Mouse (Mus musculus): ENCODE data around the gene Uchl1.

Gene Uchl1

GRCm38 (mm10) chr5:66675983-66676382 lies at the start of gene Uchl1:
Gene Uchl1 (plus strand): TSS chr5:66676091.
- CTCF ChIA-PET, result no interaction called here

GRCm38 (mm10) chr5:66627805-66628204 lies 48.1 kb upstream of the Uchl1 start:
- CTCF ChIA-PET, result no interaction called here

DNA sequence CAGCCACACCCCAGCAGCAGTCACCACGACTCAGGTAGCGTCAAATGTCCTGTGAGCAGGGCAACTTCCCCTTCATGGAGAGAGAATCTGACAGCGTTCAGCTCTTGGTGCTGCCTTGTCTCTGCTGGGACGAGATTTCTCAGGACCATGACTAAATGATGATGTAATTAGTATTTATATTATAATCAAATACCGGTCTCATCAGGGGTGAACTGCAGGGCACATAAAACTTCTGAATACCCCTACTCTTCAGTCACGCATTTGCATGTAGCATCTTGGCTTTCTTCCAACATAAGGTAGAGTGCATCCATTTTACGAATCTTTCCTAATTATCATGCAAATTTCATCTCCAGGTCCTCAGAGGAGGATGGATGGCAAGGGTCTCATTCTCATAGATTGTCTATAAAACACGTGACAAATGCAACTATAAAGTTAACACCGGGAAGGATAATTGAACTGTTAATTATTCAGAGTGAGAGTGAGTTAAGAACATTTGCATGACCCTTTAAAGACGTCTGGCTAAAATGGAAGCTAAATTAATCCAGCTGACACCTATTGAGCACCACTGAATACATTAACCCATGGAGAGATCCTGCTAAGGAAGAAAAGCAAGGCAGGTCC lies 40.3 kb upstream of the Uchl1 start:
- CTCF ChIA-PET, result interaction anchor here (0.6 kb wide), 1 partner anchor 247 kb away, joined by 3 read pairs; no protein-coding TSS in a partner anchor

- CTCF ChIA-PET, result interaction anchor here (0.7 kb wide), 1 partner anchor 587 kb away, joined by 9 read pairs; no protein-coding TSS in a partner anchor
Observed at GRCm38 (mm10) chr5:66642156-66642555, 33.7 kb upstream of the Uchl1 start.

- CTCF ChIA-PET, result no interaction called here
Observed at GRCm38 (mm10) chr5:66643260-66643659, 32.6 kb upstream of the Uchl1 start.

- CTCF ChIA-PET, result no interaction called here
Observed at GRCm38 (mm10) chr5:66647504-66647903, 28.4 kb upstream of the Uchl1 start.

DNA sequence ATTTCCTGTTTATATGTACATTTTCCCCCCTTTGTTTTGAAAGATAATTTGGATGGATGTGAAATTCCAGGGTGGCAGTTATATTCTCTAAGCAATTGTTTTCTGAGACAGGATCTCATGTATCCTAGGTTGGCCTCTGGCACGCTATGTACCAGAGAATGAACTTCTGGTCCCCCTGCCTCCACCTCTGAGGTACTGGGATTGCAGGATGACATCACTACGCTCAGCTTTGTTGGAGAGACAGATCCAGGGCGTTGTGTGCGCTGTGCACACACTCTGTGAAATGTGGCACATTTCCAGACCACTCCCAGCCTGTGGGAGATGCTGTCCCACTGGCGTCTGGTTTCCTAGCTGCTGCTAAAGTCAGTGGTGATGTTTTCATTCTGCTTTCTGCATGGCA lies 21.7 kb upstream of the Uchl1 start:
- CTCF ChIA-PET, result interaction anchor here (0.8 kb wide), 1 partner anchor 13 kb away, joined by 3 read pairs; no protein-coding TSS in a partner anchor

DNA sequence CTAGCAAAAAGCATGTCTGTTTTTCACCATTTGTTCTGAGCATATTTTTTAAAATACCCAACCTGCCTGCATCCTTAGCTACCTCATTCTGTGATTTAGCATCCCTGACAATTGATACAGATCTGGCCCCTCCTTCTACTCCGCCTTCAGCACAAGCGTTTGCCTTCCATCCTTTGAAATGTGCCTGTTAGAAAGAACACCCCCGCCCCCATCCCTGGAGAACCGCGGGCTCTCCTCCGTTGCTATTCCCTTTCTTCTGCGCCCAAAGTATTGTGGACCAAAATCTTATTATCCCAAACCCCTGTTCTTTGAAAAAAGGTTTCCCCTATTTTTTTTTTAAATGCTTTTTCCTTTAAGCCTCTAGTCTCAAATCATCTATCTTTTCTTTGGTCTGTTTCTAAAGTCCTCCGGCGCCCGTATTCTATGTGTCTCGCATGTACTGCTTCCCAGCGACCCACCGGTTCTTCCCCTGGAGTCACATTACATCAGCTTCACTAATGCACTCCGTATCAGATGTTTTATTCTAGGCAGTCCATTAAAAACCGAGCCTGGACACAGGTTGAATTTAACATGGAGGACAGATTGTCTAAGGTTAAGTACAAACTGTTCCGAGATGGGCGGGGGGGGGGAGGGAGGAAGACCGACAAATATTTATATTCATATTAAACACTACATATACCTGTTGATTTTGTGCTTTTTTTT lies 551 bp upstream of the Uchl1 start:
- CTCF ChIA-PET, result no interaction called here

- CTCF ChIA-PET, result no interaction called here
Observed at GRCm38 (mm10) chr5:66676457-66677117, 696 bp downstream of the Uchl1 start.

- CTCF ChIA-PET, result no interaction called here
Observed at GRCm38 (mm10) chr5:66677411-66678345, 1.8 kb downstream of the Uchl1 start.

- CTCF ChIA-PET, result no interaction called here
Observed at GRCm38 (mm10) chr5:66679222-66679621, 3.3 kb downstream of the Uchl1 start.

GRCm38 (mm10) chr5:66685930-66686329 lies 10.0 kb downstream of the Uchl1 start:
- CTCF ChIA-PET, result no interaction called here

DNA sequence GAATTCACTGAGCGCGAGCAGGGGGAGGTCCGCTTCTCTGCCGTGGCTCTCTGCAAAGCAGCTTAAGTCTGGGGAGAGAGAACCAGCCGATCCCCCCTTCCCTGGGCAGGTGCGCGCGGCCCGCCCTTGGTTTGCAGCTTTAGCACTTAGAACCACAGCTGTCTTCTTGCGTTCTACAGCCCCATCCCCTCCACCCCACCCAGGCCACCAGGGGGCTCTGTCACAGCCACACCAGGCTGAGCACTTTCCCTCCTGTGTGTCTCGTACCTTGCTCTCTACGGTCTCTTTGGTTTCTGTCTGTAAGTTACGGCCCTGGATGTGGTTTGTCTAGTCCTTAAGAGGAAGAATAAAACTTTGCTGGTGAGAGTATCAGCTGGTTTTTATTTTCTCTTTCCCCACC lies 11.0 kb downstream of the Uchl1 start:
- CTCF ChIA-PET, result interaction anchor here (0.7 kb wide), 1 partner anchor 558 kb away, joined by 10 read pairs; no protein-coding TSS in a partner anchor

DNA sequence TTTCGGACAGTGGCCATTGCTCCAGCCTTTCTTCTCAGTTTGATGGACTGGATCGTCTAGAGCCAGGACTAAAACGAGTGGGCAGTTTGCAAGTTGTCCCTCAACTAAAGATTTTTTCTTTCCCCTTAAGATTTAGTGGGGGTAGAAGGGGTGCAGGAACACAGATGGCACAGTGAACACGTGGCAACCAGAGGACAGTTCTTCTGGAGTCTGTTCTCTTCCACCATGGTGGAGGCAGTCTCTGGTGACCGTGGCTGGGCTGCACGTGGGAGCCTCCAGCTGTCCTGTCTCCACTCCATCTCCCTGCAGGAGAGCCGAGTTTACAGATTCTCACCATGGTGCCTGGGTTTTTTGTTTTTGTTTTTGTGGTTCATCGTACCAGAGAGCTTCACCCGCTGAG lies 11.8 kb downstream of the Uchl1 start:
- CTCF ChIA-PET, result interaction anchor here (0.7 kb wide), 1 partner anchor 559 kb away, joined by 10 read pairs; no protein-coding TSS in a partner anchor

DNA sequence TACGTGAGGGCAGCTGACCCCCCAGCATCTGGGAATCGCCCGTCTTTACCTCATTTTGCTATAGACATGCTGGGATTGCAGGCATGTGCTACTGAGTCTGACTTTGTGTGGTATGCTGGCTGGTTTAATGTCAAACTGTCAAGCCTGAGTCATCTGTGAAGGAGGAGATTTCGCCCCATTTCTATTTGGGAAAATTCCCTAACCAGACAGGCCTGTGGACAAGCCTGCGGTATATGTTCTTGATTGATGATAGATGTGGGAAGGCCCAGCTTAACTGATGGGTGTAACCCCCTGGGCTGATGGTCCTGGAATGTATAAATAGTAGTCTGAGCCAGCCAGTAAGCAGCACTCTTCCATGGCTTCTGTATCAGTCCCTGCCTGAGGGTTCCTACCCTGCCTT lies 12.4 kb downstream of the Uchl1 start:
- CTCF ChIA-PET, result no interaction called here

DNA sequence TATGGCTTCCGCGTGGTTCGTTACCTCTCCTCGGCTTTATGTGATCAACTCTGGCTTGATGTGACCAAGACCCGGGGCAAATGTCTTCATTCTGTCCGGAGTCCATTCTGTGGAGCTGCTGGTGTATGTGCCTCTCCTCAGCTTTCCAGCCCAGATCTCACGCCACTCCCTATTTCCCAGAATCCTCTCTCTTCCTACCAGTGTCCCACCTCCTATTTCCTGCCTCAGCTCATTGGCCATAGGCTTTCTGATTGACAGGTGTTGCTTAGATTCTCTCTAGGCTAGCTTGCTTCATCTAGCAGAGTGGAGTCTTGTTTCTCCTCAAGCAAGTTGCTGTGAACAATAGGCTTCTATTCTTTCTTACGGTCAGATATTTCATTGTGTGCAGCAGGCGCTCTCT lies 13.9 kb downstream of the Uchl1 start:
- CTCF ChIA-PET, result no interaction called here

DNA sequence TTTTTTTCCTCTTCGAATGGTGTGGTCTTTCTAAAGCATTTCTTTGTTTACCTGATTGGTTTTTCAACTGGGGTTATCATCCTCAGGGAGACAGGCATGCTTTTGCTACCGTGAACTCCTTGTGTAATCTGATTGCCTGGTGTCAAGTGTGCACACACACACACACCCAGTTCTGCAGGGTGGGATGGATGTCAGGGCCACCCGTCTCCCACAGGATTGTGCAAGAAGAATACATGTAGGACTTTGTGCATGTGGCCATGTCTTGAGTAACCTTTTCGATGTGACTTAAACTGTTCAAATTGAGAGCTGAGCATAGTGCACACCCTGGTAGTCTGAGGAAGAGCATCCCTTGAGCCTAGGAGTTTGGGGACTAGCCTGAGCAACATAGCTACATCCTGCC lies 17.3 kb downstream of the Uchl1 start:
- CTCF ChIA-PET, result no interaction called here

DNA sequence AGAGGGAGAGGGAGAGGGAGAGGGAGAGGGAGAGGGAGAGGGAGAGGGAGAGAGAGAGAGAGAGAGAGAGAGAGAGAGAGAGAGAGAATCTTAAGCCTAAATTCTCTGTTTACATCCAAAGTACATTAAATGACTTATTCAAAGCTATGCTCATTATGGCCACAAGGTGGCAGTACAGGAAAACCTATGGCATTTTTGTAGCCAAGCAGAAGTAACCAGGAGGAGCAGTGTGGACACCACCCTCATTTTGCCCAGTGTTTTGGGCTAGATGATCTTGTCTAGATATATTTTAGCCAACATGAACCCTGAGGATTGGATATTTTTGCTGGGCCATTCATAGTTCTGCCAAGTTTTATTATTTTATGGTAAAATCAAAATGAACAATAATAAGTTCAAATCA lies 21.2 kb downstream of the Uchl1 start:
- CTCF ChIA-PET, result interaction anchor here (0.6 kb wide), 1 partner anchor 318 kb away, joined by 3 read pairs; no protein-coding TSS in a partner anchor

GRCm38 (mm10) chr5:66699911-66700310 lies 24.0 kb downstream of the Uchl1 start:
- CTCF ChIA-PET, result no interaction called here

DNA sequence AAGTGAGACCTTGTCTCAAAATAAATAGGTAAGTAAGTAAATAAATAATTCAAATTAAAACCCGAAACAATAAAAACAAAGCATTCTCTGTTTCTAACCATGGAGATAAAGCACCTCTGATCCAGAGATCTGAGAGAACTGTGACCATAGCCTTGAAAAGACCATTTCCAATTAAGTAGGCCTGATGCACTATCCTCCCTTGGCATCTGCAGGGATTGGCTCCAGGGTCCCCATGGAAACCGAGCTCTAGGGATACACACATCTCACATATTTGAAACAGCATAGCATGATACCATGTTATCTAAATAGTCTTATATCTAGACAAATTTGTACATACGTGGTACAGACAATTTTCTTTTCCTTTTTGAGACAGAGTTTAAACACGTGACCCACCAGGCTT lies 26.1 kb downstream of the Uchl1 start:
- CTCF ChIA-PET, result no interaction called here

- CTCF ChIA-PET, result no interaction called here
Observed at GRCm38 (mm10) chr5:66703317-66704004, 27.6 kb downstream of the Uchl1 start.

Measured in spleen, embryonic (tissue).